Mouse (Mus musculus) urinary bladder, postnatal 14 days (tissue): ENCODE data around the gene Josd2.

Source experiments
- DNase-seq: peaks from one replicate; pipeline ENCODE4 v3.0.0; 2021; ENCODE audit warnings: low spot score

The Josd2 gene

GRCm38 (mm10) chr7:44467811-44468411 lies at the start of gene Josd2:
Gene Josd2 (plus strand): TSS chr7:44467980.
- peak; percentile 94 for DNase-seq

- DNase-seq, result no peak
Measured at GRCm38 (mm10) chr7:44427666-44428065, 40.1 kb upstream of the Josd2 start.

GRCm38 (mm10) chr7:44428171-44428950 lies 39.4 kb upstream of the Josd2 start:
- DNase-seq, result no peak

GRCm38 (mm10) chr7:44428968-44429521 lies 38.7 kb upstream of the Josd2 start, which contains the start of gene Lrrc4b:
Gene Lrrc4b (plus strand): TSS chr7:44429018.
- DNase-seq, result no peak

- no peak for DNase-seq
Measured at GRCm38 (mm10) chr7:44429534-44430488, 38.0 kb upstream of the Josd2 start.

- no peak for DNase-seq
Measured at GRCm38 (mm10) chr7:44432550-44432949, 35.2 kb upstream of the Josd2 start.

GRCm38 (mm10) chr7:44433371-44433770 lies 34.4 kb upstream of the Josd2 start:
- no peak for DNase-seq

- DNase-seq, result no peak
Measured at GRCm38 (mm10) chr7:44434089-44434488, 33.7 kb upstream of the Josd2 start.

- DNase-seq, result no peak
Measured at GRCm38 (mm10) chr7:44435796-44436195, 32.0 kb upstream of the Josd2 start.

- no peak for DNase-seq
Measured at GRCm38 (mm10) chr7:44436267-44436666, 31.5 kb upstream of the Josd2 start.

- DNase-seq, result no peak
Measured at GRCm38 (mm10) chr7:44437188-44437587, 30.6 kb upstream of the Josd2 start.

- no peak for DNase-seq
Measured at GRCm38 (mm10) chr7:44437933-44438332, 29.8 kb upstream of the Josd2 start.

- no peak for DNase-seq
Measured at GRCm38 (mm10) chr7:44439696-44440095, 28.1 kb upstream of the Josd2 start.

GRCm38 (mm10) chr7:44440479-44440878 lies 27.3 kb upstream of the Josd2 start:
- no peak for DNase-seq

- no peak for DNase-seq
Measured at GRCm38 (mm10) chr7:44441180-44441579, 26.6 kb upstream of the Josd2 start.

GRCm38 (mm10) chr7:44441648-44442109 lies 26.1 kb upstream of the Josd2 start:
- no peak for DNase-seq

- DNase-seq, result no peak
Measured at GRCm38 (mm10) chr7:44442407-44442821, 25.4 kb upstream of the Josd2 start.

- DNase-seq, result no peak
Measured at GRCm38 (mm10) chr7:44443268-44444173, 24.3 kb upstream of the Josd2 start.

- no peak for DNase-seq
Measured at GRCm38 (mm10) chr7:44444886-44445527, 22.8 kb upstream of the Josd2 start.

GRCm38 (mm10) chr7:44445528-44445923 lies 22.3 kb upstream of the Josd2 start:
- DNase-seq, result no peak
